Mouse (Mus musculus): Measurements from ENCODE around the gene Haus8.

GRCm38 (mm10) chr8:71290911-71291310 is 18.2 kb upstream of the Haus8 start:
- TF ChIP-seq BHLHE40 (IDR thresholded peaks at IDR 0.05; ENCODE audit: low read depth, low read length) = no peak
- no peak for TF ChIP-seq USF1 (IDR thresholded peaks at IDR 0.05; ENCODE audit: low read depth, low read length)
- TF ChIP-seq ZC3H11A (IDR thresholded peaks at IDR 0.05; ENCODE audit: low read depth, low read length) = no peak
- TF ChIP-seq POLR2A (IDR thresholded peaks at IDR 0.05; ENCODE audit: low read depth, low read length) = no peak
- no peak for TF ChIP-seq ZMIZ1 (IDR thresholded peaks at IDR 0.05; ENCODE audit: low read depth, low read length)
- TF ChIP-seq UBTF (IDR thresholded peaks at IDR 0.05; ENCODE audit: low read depth, low read length) = no peak
- no peak for TF ChIP-seq RCOR1 (conservative IDR thresholded peaks at IDR 0.05; ENCODE audit: low read depth, low read length)
- no peak for TF ChIP-seq TCF12 (IDR thresholded peaks at IDR 0.05; ENCODE audit: low read depth, low read length)
- no peak for TF ChIP-seq CTCF (conservative IDR thresholded peaks at IDR 0.05 in 1 of 2, IDR thresholded peaks at IDR 0.05 in 1 of 2; ENCODE audit: low read depth in 2 of 2, low read length in 2 of 2)
- no peak for TF ChIP-seq RAD21 (IDR thresholded peaks at IDR 0.05; ENCODE audit: low read depth, low read length)
- TF ChIP-seq EP300 (IDR thresholded peaks at IDR 0.05; ENCODE audit: low read length) = no peak
- TF ChIP-seq KAT2A (IDR thresholded peaks at IDR 0.05; ENCODE audit: insufficient replicate concordance, low read length) = no peak
- TF ChIP-seq PAX5 (IDR thresholded peaks at IDR 0.05; ENCODE audit: low read length) = no peak

Measured in CH12.LX (cell line).